Mouse (Mus musculus) CH12.LX (cell line): ENCODE results near the gene Gabra3. TPM values are rescaled to one million over a fixed set of nuclear protein-coding genes. Genes with fewer than 3 reads are reported as not detected.

Experiments used
- DNase-seq: peaks from one replicate; pipeline ENCODE4 v3.0.0-alpha.2; 2013; ENCODE audit errors: extremely low read depth
- H3K27ac ChIP-seq: 2 replicates; pipeline ENCODE4 v1.5.1; 2012; ENCODE audit warnings: low read depth, mild to moderate bottlenecking, control low read depth, moderate library complexity; ENCODE audit not compliant: insufficient read depth
- H3K27me3 ChIP-seq: replicated peaks from 2 replicates; pipeline ENCODE3; 2012; ENCODE audit warnings: inconsistent platforms
- H3K36me3 ChIP-seq, 2 experiments: replicated peaks in 1 of 2; 2 replicates each; pipeline versions ENCODE3 to v1.6.1; 2012; ENCODE audit warnings: inconsistent platforms in 1 of 2, low read length in 1 of 2, mild to moderate bottlenecking in 1 of 2, mixed read lengths in 1 of 2, moderate library complexity in 1 of 2; ENCODE audit not compliant: control insufficient read depth in 1 of 2, insufficient read depth in 1 of 2
- H3K4me1 ChIP-seq, 2 experiments: 2 replicates each; pipeline ENCODE4 v1.6.1; 2012; ENCODE audit warnings: inconsistent platforms in 1 of 2, moderate library complexity in 1 of 2; ENCODE audit not compliant: insufficient read depth in 2 of 2, control insufficient read depth in 1 of 2
- H3K4me2 ChIP-seq: 2 replicates; pipeline ENCODE4 v1.6.1; 2012; ENCODE audit warnings: low read depth, mild to moderate bottlenecking, control low read depth; ENCODE audit not compliant: poor library complexity, insufficient read depth, severe bottlenecking
- H3K4me3 ChIP-seq, 3 experiments: fragments of 150-350 bp in 1 of 3; sonication (generic) in 1 of 3; replicated peaks in 1 of 3; 2 replicates each; pipeline versions ENCODE3 to v1.5.1; 2011 to 2012; ENCODE audit warnings: low read depth in 2 of 3, low read length in 2 of 3, mild to moderate bottlenecking in 2 of 3, moderate library complexity in 2 of 3, control low read depth in 1 of 3, improper control_type of control experiment in 1 of 3, inconsistent platforms in 1 of 3, mixed read lengths in 1 of 3; ENCODE audit not compliant: poor library complexity in 1 of 3
- H3K79me2 ChIP-seq: replicated peaks from 2 replicates; pipeline ENCODE4 v1.6.1; 2012; ENCODE audit warnings: mild to moderate bottlenecking, moderate library complexity; ENCODE audit not compliant: control insufficient read depth, poor library complexity, insufficient read depth, severe bottlenecking; ENCODE audit errors: extremely low read depth
- H3K9ac ChIP-seq: 2 replicates; pipeline ENCODE4 v1.6.1; 2012; ENCODE audit warnings: low read depth, mild to moderate bottlenecking, control low read depth, moderate library complexity; ENCODE audit not compliant: insufficient read depth
- H3K9me3 ChIP-seq: replicated peaks from 2 replicates; pipeline ENCODE3; 2012; ENCODE audit warnings: low read length, inconsistent platforms, mixed read lengths
- BHLHE40 ChIP-seq: IDR thresholded peaks from 2 replicates; pipeline ENCODE4 v1.6.1; 2011; ENCODE audit warnings: mild to moderate bottlenecking, low read depth, low read length, improper control_type of control experiment
- CHD1 ChIP-seq: IDR thresholded peaks from 2 replicates; pipeline ENCODE4 v1.6.1; 2012; ENCODE audit warnings: low read depth, low read length, improper control_type of control experiment, inconsistent platforms
- CHD2 ChIP-seq: IDR thresholded peaks from 2 replicates; pipeline ENCODE4 v1.6.1; 2011; ENCODE audit warnings: low read length, improper control_type of control experiment
- EP300 ChIP-seq: IDR thresholded peaks from 2 replicates; pipeline ENCODE4 v1.6.1; 2011; ENCODE audit warnings: low read length, improper control_type of control experiment
- GABPA ChIP-seq: IDR thresholded peaks from 2 replicates; pipeline ENCODE4 v1.6.1; 2012; ENCODE audit warnings: low read depth, low read length, improper control_type of control experiment, inconsistent platforms; ENCODE audit not compliant: insufficient replicate concordance
- HCFC1 ChIP-seq: IDR thresholded peaks from 2 replicates; pipeline ENCODE4 v1.6.1; 2012; ENCODE audit warnings: low read depth, mild to moderate bottlenecking, inconsistent platforms, low read length, improper control_type of control experiment
- JUN ChIP-seq: IDR thresholded peaks from 2 replicates; pipeline ENCODE4 v1.6.1; 2011; ENCODE audit warnings: low read depth, mild to moderate bottlenecking, low read length, improper control_type of control experiment, moderate library complexity; ENCODE audit not compliant: insufficient read depth
- KAT2A ChIP-seq: IDR thresholded peaks from 2 replicates; pipeline ENCODE4 v1.6.1; 2012; ENCODE audit warnings: low read length, improper control_type of control experiment, inconsistent platforms; ENCODE audit not compliant: insufficient replicate concordance
- NELFE ChIP-seq: IDR thresholded peaks from 2 replicates; pipeline ENCODE4 v1.6.1; 2011; ENCODE audit warnings: low read depth, low read length, improper control_type of control experiment
- POLR2AphosphoS2 ChIP-seq: IDR thresholded peaks from 2 replicates; pipeline ENCODE4 v1.6.1; 2011; ENCODE audit warnings: low read depth, low read length, improper control_type of control experiment
- RCOR1 ChIP-seq: conservative IDR thresholded peaks from 2 replicates; pipeline ENCODE4 v1.6.1; 2012; ENCODE audit warnings: low read depth, mild to moderate bottlenecking, inconsistent platforms, low read length, improper control_type of control experiment
- UBTF ChIP-seq: IDR thresholded peaks from 2 replicates; pipeline ENCODE4 v1.6.1; 2012; ENCODE audit warnings: low read depth, mild to moderate bottlenecking, inconsistent platforms, low read length, improper control_type of control experiment, moderate library complexity
- ZC3H11A ChIP-seq: IDR thresholded peaks from 2 replicates; pipeline ENCODE4 v1.6.1; 2012; ENCODE audit warnings: low read depth, mild to moderate bottlenecking, inconsistent platforms, low read length, improper control_type of control experiment
- dilution Hi-C: fragments of 300-500 bp; cut with MboI; formaldehyde crosslinking; loops from 2 replicates; pipeline ENCODE4 v1.14.3; 2020; ENCODE audit warnings: low sequenced_read_pairs; ENCODE audit not compliant: extremely low pct_unique_long_range_greater_than_20kb, extremely low pct_ligation_motif_present
- in situ Hi-C: fragments of 300-500 bp; cut with MboI; formaldehyde crosslinking; loops from 3 replicates; pipeline ENCODE4 v1.14.3; 2019; ENCODE audit warnings: low sequenced_read_pairs, low pct_ligation_motif_present, low pct_unique_long_range_greater_than_20kb, mixed read lengths
- polyA plus RNA-seq: library from polyadenylated mRNA; unstranded; fragments of >175 nt; gene quantifications from 2 replicates; pipeline ENCODE4 v1.2.1, GENCODE M21; 2012; ENCODE audit warnings: low read depth; ENCODE audit not compliant: insufficient read length
- total RNA-seq, 2 experiments: library from RNA; depleted of rRNA; stranded (reverse); fragments of 300-350 nt in 1 of 2; fragments of >200 nt in 1 of 2; gene quantifications; 2 replicates each; pipeline ENCODE4 v1.2.3; 2012 to 2014

The Gabra3 gene
- total and polyA plus RNA-seq, 3 experiments: not detected

DNA sequence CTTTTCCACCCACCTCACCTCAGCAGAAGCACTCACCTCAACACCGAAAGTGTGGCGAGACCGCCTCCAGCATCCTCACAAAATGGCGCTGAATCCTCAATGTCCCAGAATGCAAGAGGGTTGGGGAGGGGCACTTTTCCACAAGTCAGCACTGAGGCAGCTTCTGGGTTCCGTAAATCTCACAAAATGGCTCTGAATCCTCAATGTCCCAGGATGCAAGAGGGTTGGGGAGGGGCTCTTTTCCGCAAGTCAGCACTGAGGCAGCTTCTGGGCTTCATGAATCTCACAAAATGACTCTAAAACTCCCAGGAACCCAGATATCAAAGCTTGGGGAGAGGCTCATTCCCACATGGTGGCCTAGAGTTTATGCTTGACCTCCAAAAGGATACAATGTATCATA, 269.9 kb downstream of the Gabra3 start, which contains the start of gene Magea10:
Gene Magea10 (minus strand): TSS at position 101 of the 400 bp plus-strand sequence.
- H3K9me3 ChIP-seq: no peaks in the 10 kb centered on the region
- H3K4me3 ChIP-seq: no peak within 1 kb of the TSS
- no peaks in the 10 kb centered on the region for H3K27me3 ChIP-seq
- no peak for DNase-seq
- no peaks in the 10 kb centered on the region for H3K79me2 ChIP-seq
- TF ChIP-seq POLR2AphosphoS2 (no peak), JUN (no peak), GABPA (no peak), NELFE (no peak), ZC3H11A (no peak), CHD2 (no peak), HCFC1 (no peak), BHLHE40 (no peak), UBTF (no peak), KAT2A (no peak), RCOR1 (no peak), CHD1 (no peak), EP300 (no peak)
- no peaks in the 10 kb centered on the region for H3K4me1 ChIP-seq
- in situ Hi-C loops: no loop called here
- no peak within 1 kb of the TSS for H3K4me2 ChIP-seq
- H3K36me3 ChIP-seq: no peaks in the 10 kb centered on the region
- dilution Hi-C loops: no loop called here
- no peak within 1 kb of the TSS for H3K27ac ChIP-seq
- H3K9ac ChIP-seq: no peak within 1 kb of the TSS

Other genes starting within 250 kb of the Gabra3 start
- gene Gabrq, start 168.3 kb upstream of the Gabra3 start, total RNA-seq (2012; rRNA removed): not detected in 2 replicates
- not detected in 2 replicates for gene Gabrq, start 168.3 kb upstream of the Gabra3 start, total RNA-seq (2014; rRNA removed)
- gene Gabrq, start 168.3 kb upstream of the Gabra3 start, polyA plus RNA-seq: not detected in 2 replicates